Mouse (Mus musculus): ENCODE results near the gene Slc25a53.

DNA sequence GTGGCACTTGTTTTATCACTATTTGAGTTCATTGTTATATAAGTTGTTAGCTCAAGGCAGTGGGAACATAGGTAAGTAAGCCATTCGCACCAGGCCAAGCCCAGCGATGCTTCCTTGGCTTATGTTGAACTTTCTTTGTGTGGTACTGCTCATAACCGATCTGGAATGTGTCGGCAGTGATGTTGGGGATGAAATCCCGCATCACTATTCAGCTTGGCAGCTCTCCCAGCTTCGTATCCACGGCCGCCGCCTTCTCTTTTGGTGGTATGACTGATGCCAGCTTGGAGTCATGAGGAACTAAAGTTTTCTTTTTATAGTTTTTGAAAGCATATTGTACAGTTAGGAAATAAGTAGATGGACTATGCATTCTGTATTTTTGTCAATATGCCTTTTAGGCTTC lies 25.1 kb upstream of the Slc25a53 start:
- TF ChIP-seq POLR2A (IDR thresholded peaks at IDR 0.05; ENCODE audit: extremely low read depth, insufficient read depth, low read length) (no peak), CTCF (IDR thresholded peaks at IDR 0.05; ENCODE audit: low read depth, low read length) (no peak)
